Mouse (Mus musculus) megakaryocyte-erythroid progenitor cell, adult 5-6 weeks (primary cell): Measurements from ENCODE around the gene Dhx15. TPM values are rescaled to one million over a fixed set of nuclear protein-coding genes. Genes with fewer than 3 reads are reported as not detected.
A peak's percentile ranks its signal among the peaks of the same experiment; 100 is the strongest.

Experiments used
- ATAC-seq: replicated peaks from 2 replicates; pipeline ENCODE4 v1.8.0; 2016; ENCODE audit warnings: mild to moderate bottlenecking, inconsistent platforms; ENCODE audit not compliant: severe bottlenecking, poor library complexity, low FRiP score, low TSS enrichment
- total RNA-seq, 2 experiments: library from RNA; stranded (forward) in 1 of 2; stranded (reverse) in 1 of 2; fragments of 200-1000, 215-1000 nt in 1 of 2; fragments of >200 nt in 1 of 2; fragmentation: Nextera tagmentation in 1 of 2; gene quantifications; 2 replicates each; pipeline ENCODE4 v1.2.3; 2014 to 2017

The Dhx15 gene
- total RNA-seq, 2 experiments from 2014 or later, result 281 to 371 TPM

DNA sequence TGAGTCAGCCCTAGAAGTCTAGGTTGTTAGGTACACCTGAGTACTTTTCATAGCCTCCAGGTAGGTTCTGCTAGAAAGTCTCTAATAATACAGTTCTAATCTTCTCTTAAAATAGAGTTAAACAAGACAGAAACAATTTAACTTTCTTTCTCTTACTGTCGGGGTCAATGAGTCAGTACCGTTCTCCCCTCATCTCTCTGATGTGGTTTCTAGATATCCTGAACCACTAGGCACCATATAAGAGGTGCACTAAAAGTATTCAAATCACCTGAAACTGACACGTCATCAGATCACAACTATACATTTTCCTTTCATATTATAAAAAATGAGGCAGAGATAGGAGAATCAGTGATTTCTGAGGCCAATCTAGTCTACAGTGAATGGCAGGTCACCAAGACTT is 41.2 kb downstream of the Dhx15 start:
- ATAC-seq, result no peak

DNA sequence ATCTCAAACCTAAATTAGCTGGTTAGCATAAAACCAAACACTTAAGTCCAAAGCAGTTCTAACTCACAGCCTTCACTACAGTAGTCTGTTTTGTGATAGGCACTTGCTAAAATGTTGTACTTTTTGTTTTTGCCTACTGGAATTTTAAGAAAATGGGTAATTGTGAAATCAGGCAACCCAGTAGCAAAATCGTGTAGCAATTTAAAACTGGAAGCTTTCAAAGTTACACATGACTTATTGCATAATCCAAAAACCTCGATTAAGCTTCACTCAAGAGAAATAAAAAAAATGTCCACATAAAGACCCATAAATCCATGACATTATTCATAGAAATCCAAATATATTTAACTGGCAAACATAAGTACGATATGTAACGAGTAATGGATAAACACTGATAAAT is 43.2 kb downstream of the Dhx15 start:
- ATAC-seq, result no peak

DNA sequence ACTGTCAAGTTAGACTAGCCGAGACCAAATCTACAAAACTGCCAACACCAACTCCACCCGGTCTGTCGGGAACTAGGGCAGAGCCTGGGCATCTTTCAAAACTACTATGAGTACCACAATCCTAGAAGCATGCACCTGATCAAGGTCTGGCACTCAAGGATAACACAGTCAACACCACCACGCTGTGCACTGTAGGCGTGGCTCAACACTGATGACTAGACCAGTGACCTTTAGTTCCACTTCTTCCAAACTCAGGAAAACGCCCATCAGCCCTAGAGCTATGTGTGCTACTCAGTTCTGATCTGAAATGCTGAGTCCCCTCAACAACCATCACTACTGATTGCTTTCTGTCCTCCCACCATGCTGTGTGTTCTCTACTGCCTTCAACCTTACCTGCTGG is 44.6 kb downstream of the Dhx15 start:
- peak; percentile 41 for ATAC-seq

DNA sequence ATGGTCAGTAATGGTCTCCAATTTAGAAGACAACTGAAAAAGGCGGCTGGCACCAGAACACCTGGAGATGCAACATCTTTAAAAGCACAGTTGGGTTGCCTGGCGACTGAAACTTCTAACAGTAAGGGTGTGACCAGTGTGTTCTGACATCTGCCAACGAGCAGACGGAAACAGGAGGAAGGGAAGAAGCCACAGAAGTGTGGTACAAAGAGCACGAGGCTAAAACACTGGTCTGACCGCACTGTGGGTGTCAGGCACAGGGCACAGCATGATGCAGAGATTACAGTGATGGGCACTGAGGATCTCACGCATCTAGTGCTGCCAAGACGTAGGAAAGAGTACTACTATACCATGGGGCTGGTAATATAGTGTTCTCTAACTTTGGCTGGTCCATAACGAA is 48.4 kb downstream of the Dhx15 start:
- peak; percentile 68 for ATAC-seq

DNA sequence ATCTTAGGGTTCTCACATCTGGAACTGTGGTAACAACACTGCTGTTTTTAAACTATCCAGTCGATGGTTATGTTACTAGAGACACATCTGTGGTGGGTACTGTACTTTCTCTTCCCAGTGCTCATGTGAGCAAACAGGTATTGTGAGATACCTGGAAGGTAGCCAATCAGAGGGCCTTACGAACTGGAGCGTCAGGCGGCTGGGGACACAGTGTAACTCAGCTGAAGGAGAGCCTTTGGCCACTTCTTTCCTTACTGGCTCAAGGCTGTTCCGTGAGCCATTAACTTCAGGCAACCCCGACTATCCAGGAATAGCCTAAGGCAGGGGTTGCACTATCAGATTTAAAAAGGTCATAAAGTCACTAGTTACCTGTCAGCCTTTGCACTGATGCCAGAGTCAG is 51.5 kb downstream of the Dhx15 start:
- ATAC-seq, result no peak

DNA sequence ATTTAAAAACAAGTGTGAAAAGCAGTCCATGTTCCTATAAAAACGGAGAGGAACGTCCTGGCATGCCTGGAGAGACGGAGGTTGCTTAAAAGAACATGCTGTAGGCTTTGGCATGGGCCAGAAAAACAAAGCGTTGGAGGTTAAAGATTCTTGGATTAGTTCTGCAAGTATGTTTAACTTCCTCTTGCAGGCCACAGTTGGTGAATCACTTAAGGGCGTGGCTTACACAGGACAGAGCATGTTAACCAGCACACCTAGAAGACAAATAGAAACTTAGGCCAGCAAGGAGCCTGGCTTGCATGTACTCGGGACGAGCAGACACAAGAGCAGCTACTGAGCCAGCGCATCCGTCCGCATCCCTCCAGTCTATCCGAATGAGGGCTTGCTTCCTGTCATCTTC is 52.2 kb downstream of the Dhx15 start:
- ATAC-seq, result 0 out of 2 replicates have a peak, but pooled peaks have one; percentile 23

DNA sequence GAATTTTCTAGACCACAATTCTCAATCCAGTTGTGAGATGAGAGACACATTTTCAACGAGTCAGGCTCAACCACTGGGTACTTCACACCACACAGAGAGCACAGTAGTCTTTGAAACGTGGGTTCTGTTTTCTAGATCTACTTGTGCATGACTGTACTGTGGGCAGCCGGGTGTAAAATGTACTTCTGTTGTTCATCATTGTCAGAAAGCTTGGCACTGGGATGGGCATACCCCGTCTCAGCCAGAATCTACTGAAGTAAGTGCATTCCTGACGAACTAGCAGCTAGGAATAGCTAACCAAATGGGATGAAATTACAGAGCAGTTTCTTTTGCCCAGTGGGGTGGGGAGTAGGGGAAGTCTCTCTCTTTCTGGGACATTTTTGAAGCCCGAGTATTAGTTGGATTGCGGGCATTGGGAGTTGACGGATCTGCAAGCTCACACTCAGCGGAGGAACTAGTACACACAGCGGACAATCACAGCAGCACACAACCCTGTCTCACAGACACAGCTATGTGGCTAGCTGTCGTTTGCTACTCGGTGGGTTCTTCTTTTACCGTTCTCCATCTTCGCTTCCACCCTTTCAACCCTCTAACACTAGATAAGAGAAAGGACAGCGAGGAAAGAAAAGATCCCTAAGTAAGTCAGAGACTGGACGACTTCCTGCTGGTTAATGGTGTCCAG is 54.7 kb downstream of the Dhx15 start:
- ATAC-seq, result no peak

DNA sequence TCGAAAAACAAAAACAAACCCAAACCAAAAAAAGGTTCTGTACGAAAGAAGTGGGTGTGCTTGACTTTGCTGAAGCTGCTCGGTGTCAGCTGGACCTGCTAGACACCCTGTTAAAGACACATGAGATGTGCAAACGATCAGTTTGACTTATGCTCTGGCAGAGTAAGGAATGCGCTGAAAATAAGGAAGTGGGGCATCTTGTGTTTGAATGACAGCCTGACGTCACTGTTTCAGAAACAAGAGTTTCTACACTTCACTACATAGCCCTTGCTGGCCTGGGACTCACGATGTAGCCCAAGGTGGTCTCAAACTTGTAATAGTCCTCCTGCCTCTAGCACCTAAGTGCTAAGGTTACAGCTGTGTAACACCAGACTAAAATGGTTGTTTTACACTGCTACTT is 57.5 kb downstream of the Dhx15 start:
- ATAC-seq, result no peak

DNA sequence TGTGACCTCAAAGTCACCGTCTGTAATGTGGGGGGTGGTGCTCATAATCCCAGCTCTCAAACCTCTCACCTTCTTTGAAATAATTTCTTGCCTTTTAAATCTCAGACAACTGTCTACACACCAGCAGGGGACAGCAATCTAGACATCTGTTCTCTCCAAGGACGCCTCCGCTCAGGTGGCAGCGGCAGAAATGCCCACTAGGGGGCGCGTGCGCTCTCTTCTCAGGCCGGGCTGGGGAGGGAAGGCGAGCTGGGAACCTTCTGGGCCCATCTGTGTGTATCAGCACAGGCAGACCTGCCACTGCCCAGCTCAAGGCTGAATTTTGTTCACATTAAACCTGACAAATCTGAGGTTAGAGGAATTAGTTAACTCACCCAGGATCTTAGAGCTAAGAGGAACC is 58.2 kb downstream of the Dhx15 start:
- peak; percentile 81 for ATAC-seq

DNA sequence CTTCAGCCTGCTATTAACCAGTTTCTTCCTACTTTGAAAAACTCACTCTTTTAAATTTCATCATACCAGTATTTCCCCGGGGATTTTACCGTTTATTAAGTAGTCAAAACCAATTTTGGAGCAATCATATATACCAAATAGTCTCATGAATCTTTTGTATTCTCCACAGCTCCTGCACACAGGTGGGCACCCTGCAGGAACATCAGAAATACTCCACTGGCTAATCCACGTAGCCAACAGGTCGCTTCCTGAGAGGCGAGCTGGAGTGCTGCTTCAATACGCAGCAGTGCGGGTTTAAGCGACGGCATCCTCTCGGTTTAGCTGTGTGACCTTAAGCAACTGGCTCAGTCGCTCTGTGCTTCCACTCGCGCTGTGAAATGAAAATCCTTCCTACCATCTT is 58.9 kb downstream of the Dhx15 start:
- ATAC-seq, result no peak

DNA sequence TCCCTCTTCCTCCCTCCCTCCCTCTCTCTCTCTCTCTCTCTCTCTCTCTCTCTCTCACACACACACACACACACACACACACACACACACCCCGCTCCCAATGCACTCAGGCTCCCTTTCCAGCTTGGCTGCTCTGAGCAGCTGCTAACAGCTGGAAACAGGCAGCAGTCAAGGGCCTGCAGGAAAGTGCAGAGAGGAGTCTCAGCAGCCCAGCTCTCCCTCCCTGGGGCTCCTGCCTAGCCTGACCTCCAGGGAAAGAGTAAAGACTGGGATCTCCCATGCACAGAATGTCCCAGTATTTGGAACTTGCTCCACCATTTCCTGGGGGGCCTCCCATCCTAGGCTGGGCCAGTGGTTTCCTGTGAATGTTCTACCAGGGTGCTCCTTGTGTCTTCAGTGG is 59.8 kb downstream of the Dhx15 start:
- ATAC-seq, result no peak

DNA sequence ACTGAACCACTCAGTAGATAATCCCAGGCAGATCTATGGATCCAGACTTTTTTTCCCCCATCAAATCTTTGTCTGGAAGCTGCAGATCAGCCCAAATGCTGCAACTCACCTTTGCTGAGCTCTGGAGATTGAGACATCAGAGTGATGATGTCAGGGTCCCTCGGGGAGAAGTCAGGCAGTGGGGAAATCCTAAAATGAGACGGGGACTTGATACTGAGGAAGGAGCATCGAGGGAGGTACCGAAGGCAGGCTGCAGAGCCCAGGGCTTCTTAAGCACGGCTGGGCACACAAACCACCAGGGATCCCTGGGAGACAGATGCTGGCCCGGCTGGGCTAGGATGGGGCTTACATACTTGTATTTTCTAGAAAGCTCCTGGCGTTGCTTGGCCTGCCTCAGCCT is 64.1 kb downstream of the Dhx15 start:
- no peak for ATAC-seq

DNA sequence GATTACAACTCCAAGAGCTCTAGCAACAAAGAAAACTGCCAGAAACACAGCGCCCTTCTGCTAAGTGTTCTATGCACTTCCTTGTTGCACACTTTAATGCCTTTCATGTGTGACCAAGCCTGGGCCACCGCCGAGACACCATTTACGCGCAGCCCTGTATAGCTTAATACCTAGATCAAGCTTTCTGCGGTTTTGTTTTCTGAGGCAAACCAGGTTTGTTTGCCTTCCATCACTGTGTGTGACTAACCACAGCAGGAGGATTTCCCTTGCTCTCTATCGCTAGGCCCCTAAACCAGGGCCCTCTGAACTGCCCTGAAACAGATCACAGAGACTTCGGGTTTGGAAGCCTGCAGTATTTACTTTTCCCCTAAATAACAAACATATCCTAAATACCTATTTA is 64.5 kb downstream of the Dhx15 start:
- ATAC-seq, result no peak

DNA sequence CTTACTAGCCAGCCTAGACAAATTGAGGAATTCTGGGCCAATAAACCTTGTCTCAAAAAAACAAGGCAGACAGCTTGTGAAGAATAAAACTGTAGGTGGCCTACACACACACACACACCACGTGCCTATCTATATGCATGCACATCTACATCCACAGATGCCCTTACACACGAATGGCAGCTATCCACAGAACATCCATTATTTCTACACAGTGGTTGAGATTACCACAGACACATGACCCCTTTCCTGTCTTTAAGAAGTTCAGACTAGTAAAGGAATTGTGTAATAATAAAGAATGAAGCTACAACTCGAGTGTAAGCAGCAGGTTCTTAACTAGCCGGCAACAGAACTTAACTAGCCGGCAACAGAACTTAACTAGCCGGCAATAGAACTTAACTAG is 68.2 kb downstream of the Dhx15 start:
- no peak for ATAC-seq

DNA sequence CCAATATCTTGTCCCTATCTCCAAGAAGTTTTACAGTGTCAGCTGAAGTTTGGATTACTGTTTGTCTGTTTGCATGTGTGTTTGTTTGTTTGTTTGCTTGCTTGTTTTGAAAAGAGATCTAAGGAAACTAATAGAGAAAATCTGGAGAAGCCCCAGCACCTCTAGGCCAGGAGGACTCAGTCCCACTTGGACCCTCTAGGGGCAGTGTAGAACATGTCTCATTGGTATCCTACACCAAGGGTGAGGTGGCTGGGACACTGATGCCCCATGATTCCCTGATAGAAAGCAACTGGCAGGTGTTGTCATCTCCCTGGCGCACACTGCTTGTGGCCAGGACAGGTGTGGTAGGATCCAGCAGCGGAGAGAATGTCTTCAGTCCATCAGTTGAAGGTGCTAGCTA is 70.5 kb downstream of the Dhx15 start:
- peak; percentile 74 for ATAC-seq

DNA sequence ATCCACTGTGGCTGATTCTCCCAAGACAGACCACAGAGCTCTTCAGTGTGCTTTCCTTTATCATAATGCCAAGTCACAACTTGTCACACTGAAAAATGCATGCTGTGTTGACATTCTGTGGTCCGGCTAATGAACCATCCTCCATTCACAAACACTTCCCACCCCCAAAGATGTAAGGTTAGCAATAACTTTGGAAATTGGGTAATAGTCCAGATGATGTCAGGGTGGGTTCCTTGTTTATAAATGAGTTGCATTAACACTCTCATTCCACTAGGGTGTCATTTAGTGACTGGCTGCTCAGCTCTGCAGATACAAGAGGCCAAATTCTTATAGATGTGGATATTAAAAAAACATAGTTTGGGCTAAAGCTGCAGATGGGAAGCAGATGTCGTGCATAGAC is 71.1 kb downstream of the Dhx15 start:
- ATAC-seq, result no peak

DNA sequence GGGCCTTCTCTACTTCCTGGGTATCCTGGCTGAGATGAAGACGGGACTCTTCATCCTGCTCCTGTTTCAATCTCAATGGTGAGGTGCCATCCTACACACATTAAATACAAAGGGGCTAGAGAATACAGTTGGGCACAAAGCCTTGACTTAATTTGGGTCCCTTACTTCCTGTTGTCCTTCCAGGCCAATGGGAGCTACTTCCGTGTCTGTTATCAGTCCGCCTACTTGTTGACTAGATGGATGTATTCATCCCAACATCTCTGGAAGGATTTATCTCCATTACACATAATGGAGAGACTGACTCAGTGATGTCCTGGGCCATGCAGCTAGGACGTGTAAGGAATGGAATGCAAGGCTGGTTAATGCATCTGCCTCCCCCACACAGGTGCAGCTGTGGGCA is 72.5 kb downstream of the Dhx15 start:
- ATAC-seq, result no peak

DNA sequence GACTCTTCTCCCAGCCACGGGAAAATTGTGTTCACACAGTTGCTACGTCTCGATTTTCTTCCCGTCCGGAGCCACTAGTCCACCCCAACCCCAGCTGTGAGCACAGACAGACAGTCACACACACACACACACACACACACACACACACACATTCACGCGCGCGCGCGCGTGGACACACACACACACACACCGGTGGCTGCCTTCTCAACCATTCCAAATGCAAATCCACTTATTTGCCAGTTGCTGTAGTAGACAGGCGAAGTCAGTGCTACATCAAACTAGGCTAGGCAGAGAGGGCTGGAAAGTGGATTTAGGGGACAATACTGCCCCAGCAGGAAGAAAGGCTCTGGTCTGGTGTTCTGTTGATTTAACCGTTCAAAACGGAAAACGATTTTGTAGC is 73.9 kb downstream of the Dhx15 start:
- ATAC-seq, result no peak

DNA sequence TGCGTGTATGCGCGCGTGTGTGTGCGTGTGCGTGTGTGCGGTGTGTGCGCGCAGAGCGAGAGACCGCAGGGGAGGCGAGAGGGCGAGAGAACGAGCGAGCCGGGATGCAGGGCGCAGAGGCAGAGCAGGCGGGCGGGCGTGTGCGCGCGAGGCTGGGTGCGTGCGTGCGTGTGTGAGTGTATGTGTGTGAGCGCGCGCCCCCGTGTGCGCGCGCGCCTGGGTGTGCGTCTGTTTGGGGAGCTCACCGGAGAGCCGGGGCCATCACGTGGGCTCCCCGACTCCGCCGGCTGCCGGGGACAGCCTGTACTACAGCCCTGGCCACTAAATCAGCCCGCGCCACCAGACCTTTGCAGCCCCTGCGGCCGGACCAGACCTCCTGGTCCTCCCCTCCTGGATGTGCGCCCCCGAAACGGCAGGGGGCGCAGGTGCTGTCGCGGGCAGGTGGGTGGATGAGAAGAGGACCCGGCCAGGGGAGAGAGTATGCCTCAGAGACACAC is 74.4 kb downstream of the Dhx15 start:
- ATAC-seq, result peak; percentile 74

DNA sequence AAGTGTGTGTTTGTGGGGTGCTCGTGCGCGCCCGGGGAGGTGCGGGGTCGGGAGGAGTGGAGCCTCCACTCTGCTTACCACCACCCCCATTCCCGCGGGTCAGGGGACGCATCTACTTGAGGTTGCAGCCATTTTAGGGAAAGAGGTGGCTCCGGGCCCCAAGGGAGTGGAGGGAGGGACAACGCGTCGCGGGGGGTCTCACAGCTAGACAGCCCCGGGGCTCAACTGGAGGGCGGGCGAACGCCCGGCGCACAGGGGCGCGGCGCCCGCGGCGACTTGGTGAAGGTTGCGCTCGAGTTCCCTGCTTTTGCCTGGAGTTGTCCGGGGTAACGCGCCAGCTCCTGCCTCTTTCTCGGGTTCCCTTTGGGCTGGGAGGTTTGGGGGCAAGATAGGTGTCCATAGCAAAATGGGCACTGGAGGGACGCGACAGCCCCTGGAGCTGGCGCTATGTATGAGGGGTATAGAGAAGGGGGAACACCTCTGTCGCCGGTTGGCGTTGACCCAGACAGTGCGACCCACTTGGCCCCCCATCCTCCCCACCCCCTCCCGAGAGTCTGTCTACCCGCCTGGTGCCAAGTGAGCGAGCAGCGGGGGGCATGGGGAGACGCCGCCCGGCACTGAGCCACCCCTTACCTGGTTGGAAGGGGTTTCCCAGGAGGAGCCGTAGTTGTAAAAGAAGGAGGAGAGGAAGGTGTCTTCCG is 75.4 kb downstream of the Dhx15 start:
- no peak for ATAC-seq
